ENCODE assay signal across 15 mouse cellular contexts in the genomic region with DNA sequence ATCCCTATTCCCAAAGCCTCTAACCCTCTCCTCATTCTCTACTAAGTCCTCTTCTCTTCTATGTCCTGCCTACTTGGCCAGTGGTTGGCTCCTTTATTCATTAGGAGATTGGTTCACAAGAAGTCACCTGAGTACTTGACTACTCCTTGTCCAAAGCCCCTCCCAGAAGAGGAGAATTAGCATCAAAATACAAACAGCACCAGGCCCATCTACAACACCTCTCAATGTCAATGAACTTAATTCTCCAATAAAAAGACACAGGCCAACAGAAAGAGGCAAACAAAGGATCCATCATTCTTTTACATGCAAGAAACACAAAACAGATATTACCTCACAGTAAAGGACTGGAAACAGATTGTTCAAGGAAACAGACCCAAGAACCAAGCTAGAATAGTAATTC.
"Had no signal": no experiment of that assay in that cellular context is flagged by ENCODE, and none has a peak within 500 bp of the region (broad histone marks: within the 10 kb centered on the region; RNA-seq: fewer than 3 reads in every experiment).

No protein-coding gene starts in this region.

- DNase-seq: heart, postnatal 10 days; heart, postnatal 14 days; heart, postnatal 36 days; heart, postnatal 4 days; kidney, adult 11 months; kidney, adult 18-20 months; kidney, adult 2 months; kidney, adult 8-10 months; kidney, adult 9 months; kidney, postnatal 10 days; kidney, postnatal 14 days; kidney, postnatal 25 days; kidney, postnatal 36 days; layer of hippocampus, adult 9-11 months; layer of hippocampus, postnatal 36 days had no signal
